Mouse (Mus musculus) yolk sac, embryonic 10.5 days (tissue): ENCODE data around the gene Nr1d1.
"Not testable (repeated sequence)": the region's sequence is repeated elsewhere in the genome, so short reads cannot be mapped to it uniquely, and the experiment has no call there.

ENCODE experiments used
- DNase-seq: peaks from one replicate; pipeline ENCODE4 v3.0.0-alpha.2; 2017; ENCODE audit warnings: low spot score

Nr1d1 gene

GRCm38 (mm10) chr11:98737220-98737619, 37.9 kb downstream of the Nr1d1 start:
- not testable (repeated sequence) for DNase-seq

DNA sequence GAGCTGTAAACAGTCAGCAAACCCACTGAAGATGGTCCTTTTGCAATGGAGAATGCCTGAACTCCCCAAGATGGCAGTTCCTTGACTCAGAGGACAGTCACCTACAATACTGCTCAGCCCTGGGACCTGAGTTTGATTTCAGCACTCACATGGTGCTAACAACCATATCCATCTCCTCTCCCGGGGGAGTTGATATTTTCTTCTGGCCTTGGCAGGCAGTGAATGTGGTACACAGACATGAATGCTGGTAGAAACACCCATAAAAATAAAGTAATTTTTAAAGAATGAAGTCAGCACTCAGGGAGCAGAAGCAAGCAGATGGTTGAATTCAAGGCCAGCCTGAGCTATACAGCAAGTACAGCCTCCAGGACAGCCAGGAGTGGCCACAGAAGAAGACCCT, 39.0 kb downstream of the Nr1d1 start:
- no peak for DNase-seq

DNA sequence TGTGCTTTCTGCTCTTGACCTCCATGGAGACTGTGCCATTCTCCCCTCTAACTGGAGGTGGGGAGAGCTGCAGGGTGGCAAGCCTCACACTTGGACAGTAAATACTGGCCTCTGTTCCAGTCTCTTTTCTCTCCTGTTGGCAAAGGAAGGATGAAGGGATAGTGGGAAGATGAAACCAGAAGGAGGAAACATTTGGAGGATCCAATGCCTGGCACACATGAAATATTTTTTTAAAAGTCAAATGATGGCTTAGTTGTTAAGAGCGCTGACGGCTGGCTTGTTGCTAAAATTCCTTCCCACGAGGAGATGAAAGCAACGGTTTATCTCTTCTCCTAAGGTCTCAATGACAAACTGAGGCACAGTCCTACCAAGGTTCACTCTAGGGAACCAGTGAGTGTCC, 40.0 kb downstream of the Nr1d1 start:
- no peak for DNase-seq

DNA sequence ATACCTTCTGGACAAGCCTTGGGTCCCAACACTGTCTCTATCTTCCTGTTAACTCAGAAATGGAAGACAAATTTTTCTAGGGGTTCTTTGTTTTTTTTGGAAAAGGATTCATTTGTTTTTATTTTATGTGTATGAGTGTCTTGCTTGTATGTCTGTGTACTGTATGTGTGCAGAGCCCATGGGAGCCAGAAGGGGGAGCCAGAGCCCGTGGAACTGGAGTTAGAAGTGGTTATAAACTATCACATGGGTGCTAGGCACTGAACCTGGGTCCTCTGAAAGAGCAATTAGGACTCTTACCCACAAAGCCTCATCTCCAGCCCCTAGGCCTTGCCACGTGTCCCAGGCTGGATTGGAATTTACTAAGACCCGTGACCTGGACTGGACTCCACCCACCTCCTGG, 41.1 kb downstream of the Nr1d1 start:
- DNase-seq = no peak

GRCm38 (mm10) chr11:98731134-98731533, 44.0 kb downstream of the Nr1d1 start:
- DNase-seq = no peak

- DNase-seq = no peak
These were observed 44.4 kb downstream of the Nr1d1 start for GRCm38 (mm10) chr11:98730727-98731126.

- peak; percentile 91 for DNase-seq
These were observed 46.0 kb downstream of the Nr1d1 start, which contains the start of gene Med24 for GRCm38 (mm10) chr11:98729119-98729588. Med24 (minus strand) TSS chr11:98729435.

- DNase-seq = peak; percentile 76
These were observed 49.1 kb downstream of the Nr1d1 start for GRCm38 (mm10) chr11:98725926-98726506.

DNA sequence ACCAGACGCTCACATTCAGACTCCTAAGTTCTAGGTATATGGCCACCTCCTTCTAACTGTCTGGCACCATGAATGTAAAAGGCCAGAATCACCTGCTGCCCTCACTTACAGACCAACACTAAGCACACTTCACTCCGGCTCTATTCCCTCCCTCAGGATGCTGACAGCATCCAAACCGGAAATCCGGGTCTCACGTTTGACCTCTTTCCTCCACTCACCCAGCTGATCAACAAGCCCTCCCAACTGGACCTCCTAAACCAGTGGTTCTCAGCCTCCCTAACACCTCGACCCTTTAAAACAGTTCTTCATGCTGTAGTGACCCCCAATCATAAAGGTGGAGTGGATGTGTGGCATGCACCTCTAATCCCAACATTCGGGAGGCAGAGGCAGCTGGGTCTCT, 52.0 kb downstream of the Nr1d1 start:
- no peak for DNase-seq

GRCm38 (mm10) chr11:98721458-98722226, 53.5 kb downstream of the Nr1d1 start:
- peak; percentile 44 for DNase-seq

DNA sequence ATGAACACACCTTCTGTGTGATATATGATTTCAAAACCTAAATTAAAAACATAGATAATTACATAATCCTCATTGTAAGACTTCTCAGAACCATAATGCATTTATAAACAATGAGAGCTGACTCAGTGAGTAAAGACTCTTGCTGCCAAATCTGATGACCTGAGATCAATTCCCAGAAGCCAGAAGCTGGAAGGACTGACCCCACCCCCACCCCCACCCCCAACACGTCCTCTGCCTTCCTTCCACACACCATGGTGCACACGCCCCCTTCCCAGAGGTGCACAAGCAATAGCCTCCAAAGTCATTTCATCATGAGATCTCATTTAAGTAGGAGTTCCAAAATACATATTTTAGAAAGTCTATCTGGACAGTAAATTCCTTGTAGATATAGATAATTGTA, 54.4 kb downstream of the Nr1d1 start:
- no peak for DNase-seq
